Mouse (Mus musculus) left cerebral cortex, adult 9 months (tissue): ENCODE measurements around the gene Fam25c.
"Not testable (repeated sequence)": the region's sequence is repeated elsewhere in the genome, so short reads cannot be mapped to it uniquely, and the experiment has no call there.

Experiments
- DNase-seq, 2 experiments: peaks; one replicate each; pipeline ENCODE4 v3.0.0; 2022; ENCODE audit warnings: low spot score in 2 of 2

The Fam25c gene

GRCm38 (mm10) chr14:34327618-34328017 lies 27.6 kb downstream of the Fam25c start:
- no peak for DNase-seq

- no peak for DNase-seq
Measured at GRCm38 (mm10) chr14:34326606-34327005, 28.6 kb downstream of the Fam25c start.

GRCm38 (mm10) chr14:34323576-34324085 lies 31.6 kb downstream of the Fam25c start:
- no peak for DNase-seq

- DNase-seq: no peak
Measured at GRCm38 (mm10) chr14:34318113-34318512, 37.1 kb downstream of the Fam25c start.

GRCm38 (mm10) chr14:34317431-34317830 lies 37.8 kb downstream of the Fam25c start:
- DNase-seq: no peak

GRCm38 (mm10) chr14:34316346-34316745 lies 38.9 kb downstream of the Fam25c start:
- DNase-seq: no peak

- no peak for DNase-seq
Measured at GRCm38 (mm10) chr14:34314796-34315195, 40.4 kb downstream of the Fam25c start.

GRCm38 (mm10) chr14:34314383-34314782 lies 40.9 kb downstream of the Fam25c start:
- DNase-seq: not testable (repeated sequence)

- no peak for DNase-seq
Measured at GRCm38 (mm10) chr14:34313612-34314011, 41.6 kb downstream of the Fam25c start.

GRCm38 (mm10) chr14:34312339-34313048 lies 42.7 kb downstream of the Fam25c start:
- DNase-seq: no peak

GRCm38 (mm10) chr14:34311691-34312090 lies 43.5 kb downstream of the Fam25c start:
- no peak for DNase-seq

GRCm38 (mm10) chr14:34311021-34311631 lies 44.1 kb downstream of the Fam25c start:
- peak in 1 of 2 experiments; percentile 41 for DNase-seq

- peak; percentile 83 to 89 for DNase-seq
Measured at GRCm38 (mm10) chr14:34310234-34310965, 44.8 kb downstream of the Fam25c start, which contains the start of the genes Shld2 and Glud1. Gene Shld2 (minus strand): TSS chr14:34310493. Gene Glud1 (plus strand): TSS chr14:34310727.

- no peak for DNase-seq
Measured at GRCm38 (mm10) chr14:34309907-34310233, 45.4 kb downstream of the Fam25c start.

GRCm38 (mm10) chr14:34309266-34309665 lies 46.0 kb downstream of the Fam25c start:
- no peak for DNase-seq

GRCm38 (mm10) chr14:34303265-34303680 lies 52.0 kb downstream of the Fam25c start:
- no peak for DNase-seq

- DNase-seq: no peak
Measured at GRCm38 (mm10) chr14:34302681-34303242, 52.5 kb downstream of the Fam25c start.
